Mouse (Mus musculus): ENCODE data around the gene Tsc22d2. TPM values are rescaled to one million over a fixed set of nuclear protein-coding genes. Genes with fewer than 3 reads are reported as not detected.
"Not testable (repeated sequence)": the region's sequence is repeated elsewhere in the genome, so short reads cannot be mapped to it uniquely, and the experiment has no call there.

Gene Tsc22d2
- polyA plus RNA-seq, 1 experiment from 2014 or later, result 3.8 TPM

- ATAC-seq (ENCODE audit: insufficient read depth), result peak; percentile 44
- 94% methylated on average over 2 of the region's 2 CpGs for WGBS (ENCODE audit: insufficient replicate concordance)
Observed at GRCm38 (mm10) chr3:58448230-58448629, 33.7 kb downstream of the Tsc22d2 start.

GRCm38 (mm10) chr3:58449487-58449886, 35.0 kb downstream of the Tsc22d2 start:
- 77% methylated on average over 3 of the region's 3 CpGs for WGBS (ENCODE audit: insufficient replicate concordance)
- H3K4me2 ChIP-seq, result no peak overlapping the region
- no peaks in the 10 kb centered on the region for H3K27me3 ChIP-seq
- no peak overlapping the region for H3K9ac ChIP-seq
- ATAC-seq (ENCODE audit: insufficient read depth), result no peak
- no peak overlapping the region for H3K27ac ChIP-seq (replicated peaks)
- H3K4me3 ChIP-seq (replicated peaks), result no peak overlapping the region
- peaks cover 6% of the 10 kb centered on the region; the same call in 1 of the 2 replicates for H3K36me3 ChIP-seq (replicated peaks)
- peaks cover 10% of the 10 kb centered on the region for H3K4me1 ChIP-seq (replicated peaks)
- no peaks in the 10 kb centered on the region for H3K9me3 ChIP-seq (replicated peaks)

More at GRCm38 (mm10) chr3:58448230-58448629, 33.7 kb downstream of the Tsc22d2 start:
- peaks cover 6% of the 10 kb centered on the region; the same call in 1 of the 2 replicates for H3K36me3 ChIP-seq (replicated peaks)
- H3K27me3 ChIP-seq, result no peaks in the 10 kb centered on the region
- H3K9ac ChIP-seq, result no peak overlapping the region
- H3K9me3 ChIP-seq (replicated peaks), result no peaks in the 10 kb centered on the region
- no peak overlapping the region for H3K27ac ChIP-seq (replicated peaks)
- H3K4me3 ChIP-seq (replicated peaks), result no peak overlapping the region
- H3K4me1 ChIP-seq (replicated peaks), result peaks cover 4% of the 10 kb centered on the region
- no peak overlapping the region for H3K4me2 ChIP-seq

- no peaks in the 10 kb centered on the region for H3K9me3 ChIP-seq (replicated peaks)
- WGBS (ENCODE audit: insufficient replicate concordance), result 24% methylated on average over 4 of the region's 4 CpGs
- peak overlapping the region; percentile 33; the same call in 1 of the 2 replicates for H3K4me2 ChIP-seq
- H3K36me3 ChIP-seq (replicated peaks), result peaks cover 2% of the 10 kb centered on the region; the same call in 1 of the 2 replicates
- H3K4me3 ChIP-seq (replicated peaks), result no peak overlapping the region
- ATAC-seq (ENCODE audit: insufficient read depth), result peak; percentile 86
- peaks cover 20% of the 10 kb centered on the region for H3K4me1 ChIP-seq (replicated peaks)
- H3K27ac ChIP-seq (replicated peaks), result peak overlapping the region; percentile 66
- no peaks in the 10 kb centered on the region for H3K27me3 ChIP-seq
- no peak overlapping the region for H3K9ac ChIP-seq
Observed at GRCm38 (mm10) chr3:58454414-58455205, 40.1 kb downstream of the Tsc22d2 start.

GRCm38 (mm10) chr3:58455255-58455654, 40.7 kb downstream of the Tsc22d2 start:
- no peaks in the 10 kb centered on the region for H3K27me3 ChIP-seq
- H3K4me3 ChIP-seq (replicated peaks), result no peak overlapping the region
- no peak overlapping the region for H3K4me2 ChIP-seq
- H3K4me1 ChIP-seq (replicated peaks), result peaks cover 20% of the 10 kb centered on the region
- peak overlapping the region; percentile 53; the same call in 1 of the 2 replicates for H3K27ac ChIP-seq (replicated peaks)
- 62% methylated on average over 3 of the region's 3 CpGs for WGBS (ENCODE audit: insufficient replicate concordance)
- H3K36me3 ChIP-seq (replicated peaks), result peaks cover 7% of the 10 kb centered on the region
- no peak overlapping the region for H3K9ac ChIP-seq
- ATAC-seq (ENCODE audit: insufficient read depth), result no peak
- H3K9me3 ChIP-seq (replicated peaks), result no peaks in the 10 kb centered on the region

- H3K27me3 ChIP-seq, result no peaks in the 10 kb centered on the region
- WGBS (ENCODE audit: insufficient replicate concordance), result 25% methylated on average over 9 of the region's 9 CpGs
- H3K4me3 ChIP-seq (replicated peaks), result peak overlapping the region; percentile 29; the same call in 1 of the 2 replicates
- no peaks in the 10 kb centered on the region for H3K9me3 ChIP-seq (replicated peaks)
- H3K9ac ChIP-seq, result 0 out of 2 replicates have a peak overlapping the region, but pooled peaks have one; percentile 20
- peaks cover 8% of the 10 kb centered on the region for H3K4me1 ChIP-seq (replicated peaks)
- ATAC-seq (ENCODE audit: insufficient read depth), result peak; percentile 74
- H3K36me3 ChIP-seq (replicated peaks), result no peaks in the 10 kb centered on the region
- peak overlapping the region; percentile 43; the same call in 1 of the 2 replicates for H3K27ac ChIP-seq (replicated peaks)
- peak overlapping the region; percentile 52 for H3K4me2 ChIP-seq
Observed at GRCm38 (mm10) chr3:58469655-58470437, 55.3 kb downstream of the Tsc22d2 start.

- ATAC-seq (ENCODE audit: insufficient read depth); H3K36me3 ChIP-seq (replicated peaks); H3K4me3 ChIP-seq (replicated peaks); H3K9ac ChIP-seq; H3K27me3 ChIP-seq; H3K9me3 ChIP-seq (replicated peaks); H3K27ac ChIP-seq (replicated peaks); H3K4me2 ChIP-seq; H3K4me1 ChIP-seq (replicated peaks): not testable (repeated sequence)
- 71% methylated on average over 1 of the region's 1 CpGs for WGBS (ENCODE audit: insufficient replicate concordance)
Observed at GRCm38 (mm10) chr3:58475298-58475697, 60.8 kb downstream of the Tsc22d2 start.

GRCm38 (mm10) chr3:58478755-58479455, 64.4 kb downstream of the Tsc22d2 start:
- H3K9me3 ChIP-seq (replicated peaks), result no peaks in the 10 kb centered on the region
- no peak overlapping the region for H3K27ac ChIP-seq (replicated peaks)
- H3K4me2 ChIP-seq, result no peak overlapping the region
- no peaks in the 10 kb centered on the region for H3K27me3 ChIP-seq
- ATAC-seq (ENCODE audit: insufficient read depth), result no peak
- H3K4me3 ChIP-seq (replicated peaks), result no peak overlapping the region
- no peaks in the 10 kb centered on the region for H3K36me3 ChIP-seq (replicated peaks)
- H3K4me1 ChIP-seq (replicated peaks), result no peaks in the 10 kb centered on the region
- 44% methylated on average over 2 of the region's 2 CpGs for whole genome bisulfite sequencing (ENCODE audit: insufficient replicate concordance)
- H3K9ac ChIP-seq, result no peak overlapping the region

GRCm38 (mm10) chr3:58485883-58486282, 71.4 kb downstream of the Tsc22d2 start:
- Histone ChIP-seq H3K27me3 (no peaks in the 10 kb centered on the region), H3K9me3 (replicated peaks) (no peaks in the 10 kb centered on the region; the same call in 1 of the 2 replicates), H3K9ac (no peak overlapping the region), H3K27ac (replicated peaks) (no peak overlapping the region), H3K4me2 (no peak overlapping the region), H3K4me1 (replicated peaks) (no peaks in the 10 kb centered on the region), H3K4me3 (replicated peaks) (no peak overlapping the region), H3K36me3 (replicated peaks) (no peaks in the 10 kb centered on the region)
- ATAC-seq (ENCODE audit: insufficient read depth), result no peak
- WGBS (ENCODE audit: insufficient replicate concordance), result 65% methylated on average over 7 of the region's 7 CpGs

- WGBS (ENCODE audit: insufficient replicate concordance), result 52% methylated on average over 3 of the region's 3 CpGs
Observed at GRCm38 (mm10) chr3:58487121-58487520, 72.6 kb downstream of the Tsc22d2 start.

GRCm38 (mm10) chr3:58487999-58488775, 73.7 kb downstream of the Tsc22d2 start:
- 53% methylated on average over 7 of the region's 8 CpGs for WGBS (ENCODE audit: insufficient replicate concordance)

More at GRCm38 (mm10) chr3:58487121-58487520, 72.6 kb downstream of the Tsc22d2 start:
- no peak overlapping the region for H3K27ac ChIP-seq (replicated peaks)
- H3K4me2 ChIP-seq, result no peak overlapping the region
- H3K27me3 ChIP-seq, result no peaks in the 10 kb centered on the region
- H3K36me3 ChIP-seq (replicated peaks), result no peaks in the 10 kb centered on the region
- no peak for ATAC-seq (ENCODE audit: insufficient read depth)
- no peak overlapping the region for H3K4me3 ChIP-seq (replicated peaks)
- H3K9ac ChIP-seq, result no peak overlapping the region
- H3K9me3 ChIP-seq (replicated peaks), result no peaks in the 10 kb centered on the region; the same call in 1 of the 2 replicates
- no peaks in the 10 kb centered on the region for H3K4me1 ChIP-seq (replicated peaks)

More at GRCm38 (mm10) chr3:58487999-58488775, 73.7 kb downstream of the Tsc22d2 start:
- no peaks in the 10 kb centered on the region for H3K36me3 ChIP-seq (replicated peaks)
- no peaks in the 10 kb centered on the region for H3K27me3 ChIP-seq
- no peaks in the 10 kb centered on the region; the same call in 1 of the 2 replicates for H3K9me3 ChIP-seq (replicated peaks)
- H3K4me2 ChIP-seq, result no peak overlapping the region
- H3K4me1 ChIP-seq (replicated peaks), result no peaks in the 10 kb centered on the region
- no peak overlapping the region for H3K4me3 ChIP-seq (replicated peaks)
- ATAC-seq (ENCODE audit: insufficient read depth), result no peak
- H3K27ac ChIP-seq (replicated peaks), result no peak overlapping the region
- no peak overlapping the region for H3K9ac ChIP-seq
